Mouse (Mus musculus): ENCODE data around the gene Tlr6. TPM values are rescaled to one million over a fixed set of nuclear protein-coding genes. Genes with fewer than 3 reads are reported as not detected.

Gene Tlr6
- polyA plus RNA-seq, 1 experiment from 2014 or later: 0.14 TPM

GRCm38 (mm10) chr5:64969861-64970771 lies 10.2 kb upstream of the Tlr6 start, which contains the start of gene Fam114a1:
Gene Fam114a1, plus strand, starts transcription at chr5:64970071.
- H3K4me1 ChIP-seq: peaks cover 18% of the 10 kb centered on the region
- no peaks in the 10 kb centered on the region for H3K9me3 ChIP-seq (replicated peaks)
- H3K4me2 ChIP-seq: peak within 1 kb of the TSS; percentile 97
- peak within 1 kb of the TSS; percentile 62 for H3K4me3 ChIP-seq
- WGBS: 1% methylated on average over 64 of the region's 68 CpGs
- peaks cover 13% of the 10 kb centered on the region; the same call in 1 of the 2 replicates for H3K27me3 ChIP-seq
- H3K36me3 ChIP-seq (ENCODE audit: poor library complexity, severe bottlenecking): no peaks in the 10 kb centered on the region
- H3K27ac ChIP-seq: no peak within 1 kb of the TSS
- peak; percentile 83 for ATAC-seq
- H3K9ac ChIP-seq: peak within 1 kb of the TSS; percentile 70

DNA sequence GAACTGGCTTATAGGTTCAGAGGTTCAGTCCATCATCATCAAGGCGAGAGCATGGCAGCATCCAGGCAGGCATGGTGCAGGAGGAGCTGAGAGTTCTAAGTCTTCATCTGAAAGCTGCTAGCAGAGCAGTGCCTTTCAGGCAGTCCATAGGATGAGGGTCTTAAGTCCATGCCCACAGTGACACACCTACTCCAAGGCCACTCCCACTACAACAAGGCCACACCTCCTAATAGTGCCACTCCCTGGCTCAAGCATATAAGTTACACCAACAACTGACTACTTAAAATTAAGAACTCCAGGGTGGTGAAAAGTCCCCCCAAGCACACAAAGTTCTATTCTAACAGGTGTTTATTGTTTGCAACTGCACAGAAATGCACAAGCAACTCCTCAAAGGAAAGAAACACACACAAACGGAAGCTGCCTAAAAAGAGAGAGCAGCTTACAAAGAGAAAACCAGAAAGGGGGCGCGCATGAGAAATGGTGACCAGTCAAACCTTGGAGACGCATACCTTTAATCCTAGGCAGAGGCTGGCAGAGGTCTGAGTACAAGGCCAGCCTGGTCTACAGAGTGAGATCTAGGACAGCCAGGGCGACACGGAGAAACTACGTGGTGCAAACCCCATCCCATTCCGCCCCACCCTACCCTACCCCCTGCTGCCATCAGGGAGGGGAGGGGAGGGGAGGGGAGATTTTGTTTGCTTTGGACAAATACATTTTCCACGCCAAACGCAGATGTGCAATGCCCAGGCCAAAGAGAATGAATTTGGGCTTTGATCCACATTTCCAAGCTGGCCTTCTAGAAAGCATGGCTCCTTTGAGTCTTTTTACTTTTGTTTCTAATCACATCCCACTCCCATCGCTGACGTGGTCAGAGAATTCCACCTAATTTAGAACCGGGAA lies 9.3 kb upstream of the Tlr6 start:
- Histone ChIP-seq H3K9me3 (replicated peaks) (no peaks in the 10 kb centered on the region), H3K4me3 (peak overlapping the region; percentile 62), H3K36me3 (ENCODE audit: poor library complexity, severe bottlenecking) (no peaks in the 10 kb centered on the region), H3K4me2 (peak overlapping the region; percentile 97), H3K27ac (no peak overlapping the region), H3K4me1 (peaks cover 18% of the 10 kb centered on the region), H3K27me3 (peaks cover 13% of the 10 kb centered on the region; the same call in 1 of the 2 replicates), H3K9ac (peak overlapping the region; percentile 70)
- WGBS: 6% methylated on average over 14 of the region's 14 CpGs
- peak; percentile 63 for ATAC-seq

GRCm38 (mm10) chr5:64963735-64964134 lies 3.8 kb upstream of the Tlr6 start:
- H3K4me1 ChIP-seq: no peaks in the 10 kb centered on the region
- H3K9ac ChIP-seq: no peak overlapping the region
- ATAC-seq: no peak
- H3K9me3 ChIP-seq (replicated peaks): no peaks in the 10 kb centered on the region
- no peaks in the 10 kb centered on the region for H3K36me3 ChIP-seq (ENCODE audit: poor library complexity, severe bottlenecking)
- H3K4me3 ChIP-seq: no peak overlapping the region
- no peak overlapping the region for H3K27ac ChIP-seq
- no peaks in the 10 kb centered on the region for H3K27me3 ChIP-seq
- H3K4me2 ChIP-seq: no peak overlapping the region
- 89% methylated on average over 3 of the region's 3 CpGs for WGBS

GRCm38 (mm10) chr5:64963271-64963670 lies 3.4 kb upstream of the Tlr6 start:
- Histone ChIP-seq H3K36me3 (ENCODE audit: poor library complexity, severe bottlenecking) (no peaks in the 10 kb centered on the region), H3K9me3 (replicated peaks) (no peaks in the 10 kb centered on the region), H3K4me2 (no peak overlapping the region), H3K4me3 (no peak overlapping the region), H3K4me1 (no peaks in the 10 kb centered on the region), H3K27me3 (no peaks in the 10 kb centered on the region), H3K9ac (no peak overlapping the region), H3K27ac (no peak overlapping the region)
- ATAC-seq: no peak
- WGBS: 84% methylated on average over 5 of the region's 5 CpGs

- H3K9ac ChIP-seq: no peak overlapping the region
- H3K27ac ChIP-seq: no peak overlapping the region
- 91% methylated on average over 13 of the region's 13 CpGs for WGBS
Observed at GRCm38 (mm10) chr5:64960857-64961391, 1.0 kb upstream of the Tlr6 start.

GRCm38 (mm10) chr5:64958991-64959842 lies 680 bp downstream of the Tlr6 start:
- no peak overlapping the region for H3K9ac ChIP-seq
- ATAC-seq: no peak
- no peak overlapping the region for H3K4me3 ChIP-seq
- 78% methylated on average over 22 of the region's 22 CpGs for WGBS
- no peak overlapping the region for H3K4me2 ChIP-seq
- no peaks in the 10 kb centered on the region for H3K9me3 ChIP-seq (replicated peaks)
- no peaks in the 10 kb centered on the region for H3K27me3 ChIP-seq
- H3K36me3 ChIP-seq (ENCODE audit: poor library complexity, severe bottlenecking): no peaks in the 10 kb centered on the region
- no peak overlapping the region for H3K27ac ChIP-seq
- no peaks in the 10 kb centered on the region for H3K4me1 ChIP-seq

More at GRCm38 (mm10) chr5:64960857-64961391, 1.0 kb upstream of the Tlr6 start:
- no peak overlapping the region for H3K4me2 ChIP-seq
- H3K27me3 ChIP-seq: no peaks in the 10 kb centered on the region
- H3K9me3 ChIP-seq (replicated peaks): no peaks in the 10 kb centered on the region
- no peak for ATAC-seq
- no peaks in the 10 kb centered on the region for H3K36me3 ChIP-seq (ENCODE audit: poor library complexity, severe bottlenecking)
- no peak overlapping the region for H3K4me3 ChIP-seq
- H3K4me1 ChIP-seq: no peaks in the 10 kb centered on the region

GRCm38 (mm10) chr5:64954931-64955330 lies 5.0 kb downstream of the Tlr6 start:
- Histone ChIP-seq H3K4me1 (no peaks in the 10 kb centered on the region), H3K36me3 (ENCODE audit: poor library complexity, severe bottlenecking) (no peaks in the 10 kb centered on the region), H3K27me3 (no peaks in the 10 kb centered on the region), H3K27ac (no peak overlapping the region), H3K4me2 (no peak overlapping the region), H3K9me3 (replicated peaks) (no peaks in the 10 kb centered on the region), H3K4me3 (no peak overlapping the region), H3K9ac (no peak overlapping the region)
- no peak for ATAC-seq
- WGBS: 88% methylated on average over 8 of the region's 8 CpGs

GRCm38 (mm10) chr5:64951486-64951885 lies 8.4 kb downstream of the Tlr6 start:
- H3K4me1 ChIP-seq: no peaks in the 10 kb centered on the region
- ATAC-seq: no peak
- no peaks in the 10 kb centered on the region for H3K36me3 ChIP-seq (ENCODE audit: poor library complexity, severe bottlenecking)
- H3K9me3 ChIP-seq (replicated peaks): no peaks in the 10 kb centered on the region
- no peak overlapping the region for H3K4me3 ChIP-seq
- 96% methylated on average over 5 of the region's 5 CpGs for WGBS
- no peak overlapping the region for H3K9ac ChIP-seq
- no peak overlapping the region for H3K4me2 ChIP-seq
- H3K27me3 ChIP-seq: no peaks in the 10 kb centered on the region
- H3K27ac ChIP-seq: no peak overlapping the region

GRCm38 (mm10) chr5:64932775-64933174 lies 27.1 kb downstream of the Tlr6 start:
- Histone ChIP-seq H3K27me3 (no peaks in the 10 kb centered on the region), H3K9me3 (replicated peaks) (no peaks in the 10 kb centered on the region), H3K4me3 (no peak overlapping the region), H3K27ac (no peak overlapping the region), H3K4me2 (no peak overlapping the region), H3K36me3 (ENCODE audit: poor library complexity, severe bottlenecking) (no peaks in the 10 kb centered on the region), H3K9ac (no peak overlapping the region), H3K4me1 (no peaks in the 10 kb centered on the region)
- WGBS: 94% methylated on average over 15 of the region's 15 CpGs
- no peak for ATAC-seq

DNA sequence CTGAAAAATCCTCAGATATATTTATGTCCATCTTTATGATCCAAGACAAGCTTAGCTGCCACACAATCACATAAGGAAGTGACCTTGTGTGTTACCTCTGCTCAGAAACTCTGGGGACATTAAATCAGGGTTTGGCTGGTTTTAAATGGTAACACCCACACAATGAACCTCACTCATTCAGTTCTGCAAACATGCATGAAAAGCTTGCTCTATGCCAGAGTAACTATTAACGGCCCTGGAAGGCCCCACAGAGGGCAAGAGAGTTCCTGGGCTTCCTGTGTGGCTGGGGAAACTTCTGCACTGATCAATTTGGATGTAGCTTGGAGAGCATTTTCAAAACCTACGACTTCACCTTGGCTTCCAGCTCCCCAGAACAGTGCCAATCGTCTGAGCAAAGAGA lies 27.7 kb downstream of the Tlr6 start:
- no peak for ATAC-seq

DNA sequence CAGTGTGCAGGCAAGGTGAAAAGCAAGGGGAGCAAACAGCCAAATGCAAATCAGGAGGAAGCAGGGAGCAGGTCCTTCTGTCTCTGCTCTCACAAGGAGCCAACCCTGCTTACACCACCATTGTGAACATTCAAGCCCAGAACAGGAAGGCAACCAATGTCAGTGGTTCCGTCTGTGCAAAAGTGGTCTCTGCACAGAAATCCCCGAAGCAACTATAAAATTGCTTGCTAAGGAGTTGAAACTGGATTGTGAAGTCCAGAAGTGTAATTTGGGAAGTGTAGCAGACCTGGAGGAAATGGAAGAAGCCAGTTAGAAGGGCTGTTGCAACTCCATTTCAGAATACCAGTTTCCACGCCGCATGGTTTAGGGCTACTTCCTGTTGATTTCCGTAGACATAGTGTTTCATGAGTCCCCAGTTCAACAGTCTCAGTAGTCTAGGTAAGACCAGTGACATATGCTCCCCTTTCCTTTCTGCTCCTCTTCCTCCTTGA lies 37.0 kb downstream of the Tlr6 start:
- 90% methylated on average over 5 of the region's 5 CpGs for WGBS

More for the DNA sequence above, 27.7 kb downstream of the Tlr6 start:
- Histone ChIP-seq H3K27me3 (no peaks in the 10 kb centered on the region), H3K27ac (no peak overlapping the region), H3K9me3 (replicated peaks) (no peaks in the 10 kb centered on the region), H3K4me2 (no peak overlapping the region), H3K4me3 (no peak overlapping the region), H3K4me1 (no peaks in the 10 kb centered on the region), H3K36me3 (ENCODE audit: poor library complexity, severe bottlenecking) (no peaks in the 10 kb centered on the region), H3K9ac (no peak overlapping the region)
- WGBS: 61% methylated on average over 3 of the region's 3 CpGs

More for the DNA sequence above, 37.0 kb downstream of the Tlr6 start:
- Histone ChIP-seq H3K4me3 (no peak overlapping the region), H3K4me1 (no peaks in the 10 kb centered on the region), H3K27me3 (no peaks in the 10 kb centered on the region), H3K9me3 (replicated peaks) (no peaks in the 10 kb centered on the region), H3K27ac (no peak overlapping the region), H3K4me2 (no peak overlapping the region), H3K36me3 (ENCODE audit: poor library complexity, severe bottlenecking) (no peaks in the 10 kb centered on the region), H3K9ac (no peak overlapping the region)
- ATAC-seq: no peak
